Mouse (Mus musculus) liver, embryonic 15.5 days (tissue): ENCODE data around the gene Arfip1. TPM values are rescaled to one million over a fixed set of nuclear protein-coding genes. Genes with fewer than 3 reads are reported as not detected.

Source experiments
- ATAC-seq: fragments of 200-750 bp; cut with Nextera tagmentation; 2 replicates; pipeline ENCODE4 v1.8.0; 2017; ENCODE audit warnings: moderate number of reproducible peaks, mild to moderate bottlenecking, moderate library complexity; ENCODE audit not compliant: insufficient read depth
- H3K27ac ChIP-seq: fragments of 300-500 bp; sonication (generic); replicated peaks from 2 replicates; pipeline ENCODE4 v1.5.1; 2015; ENCODE audit warnings: mild to moderate bottlenecking, inconsistent platforms
- H3K27me3 ChIP-seq: fragments of 300-500 bp; sonication (generic); 2 replicates; pipeline ENCODE4 v1.6.1; 2015; ENCODE audit warnings: mild to moderate bottlenecking, inconsistent platforms
- H3K36me3 ChIP-seq: fragments of 300-500 bp; sonication (generic); replicated peaks from 2 replicates; pipeline ENCODE4 v1.6.1; 2015; ENCODE audit warnings: moderate library complexity, mild to moderate bottlenecking, inconsistent platforms
- H3K4me1 ChIP-seq: fragments of 300-500 bp; sonication (generic); replicated peaks from 2 replicates; pipeline ENCODE4 v1.6.1; 2015; ENCODE audit warnings: inconsistent platforms
- H3K4me2 ChIP-seq: fragments of 300-500 bp; sonication (generic); 2 replicates; pipeline ENCODE4 v1.6.1; 2015; ENCODE audit warnings: moderate library complexity, mild to moderate bottlenecking, inconsistent platforms
- H3K4me3 ChIP-seq: fragments of 300-500 bp; sonication (generic); replicated peaks from 2 replicates; pipeline ENCODE4 v1.5.1; 2015; ENCODE audit warnings: mild to moderate bottlenecking, inconsistent platforms
- H3K9ac ChIP-seq: fragments of 300-500 bp; sonication (generic); 2 replicates; pipeline ENCODE4 v1.6.1; 2015; ENCODE audit warnings: moderate library complexity, mild to moderate bottlenecking, inconsistent platforms
- H3K9me3 ChIP-seq: fragments of 300-500 bp; sonication (generic); replicated peaks from 2 replicates; pipeline ENCODE4 v1.6.1; 2016; ENCODE audit warnings: inconsistent platforms
- WGBS: fragments of 180-500 bp; shearing (Covaris S2); methylation state at CpG from one replicate; pipeline ENCODE4 v1.1.7; 2015; ENCODE audit warnings: mixed read lengths; ENCODE audit not compliant: insufficient replicate concordance; 5-methylcytosine and 5-hydroxymethylcytosine counted together
- polyA plus RNA-seq: library from polyadenylated mRNA; unstranded; fragments of >200 nt; fragmentation: Nextera tagmentation; extraction: Ambion mirVana; gene quantifications from 2 replicates; pipeline ENCODE4 v1.2.1, GENCODE M21; 2015

Arfip1 gene
- polyA plus RNA-seq, 1 experiment from 2014 or later = 10.5 TPM

DNA sequence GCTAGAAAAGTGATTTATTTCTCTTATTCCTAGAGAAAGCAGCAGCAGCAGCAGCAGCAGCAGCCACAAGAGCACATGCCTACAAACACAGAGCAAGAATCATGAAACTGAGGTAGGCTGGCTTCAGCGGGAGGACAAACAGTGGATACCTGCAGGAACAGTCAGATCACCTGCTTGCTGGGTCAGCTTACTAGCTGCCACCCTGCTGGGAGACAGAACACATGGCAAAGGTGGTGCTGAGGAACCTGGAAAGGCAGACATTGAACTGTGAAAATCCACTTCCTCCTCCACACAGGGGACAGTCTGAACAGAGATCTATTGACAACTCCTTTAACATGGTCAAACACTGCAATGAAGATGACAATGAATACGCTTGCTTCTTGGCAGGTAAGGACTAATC is 53.4 kb downstream of the Arfip1 start:
- Histone ChIP-seq H3K4me2 (no peak overlapping the region), H3K27ac (no peak overlapping the region), H3K9ac (no peak overlapping the region), H3K4me1 (no peaks in the 10 kb centered on the region), H3K9me3 (no peaks in the 10 kb centered on the region), H3K4me3 (no peak overlapping the region), H3K27me3 (no peaks in the 10 kb centered on the region), H3K36me3 (no peaks in the 10 kb centered on the region)
- whole genome bisulfite sequencing = 69% methylated on average over 2 of the region's 2 CpGs
- no peak for ATAC-seq

GRCm38 (mm10) chr3:84524952-84525351 is 57.5 kb downstream of the Arfip1 start:
- Histone ChIP-seq H3K27me3 (no peaks in the 10 kb centered on the region), H3K4me3 (no peak overlapping the region), H3K4me2 (no peak overlapping the region), H3K27ac (no peak overlapping the region), H3K4me1 (no peaks in the 10 kb centered on the region), H3K9me3 (no peaks in the 10 kb centered on the region), H3K9ac (no peak overlapping the region), H3K36me3 (no peaks in the 10 kb centered on the region)
- WGBS = 59% methylated on average over 1 of the region's 1 CpGs
- ATAC-seq = no peak

DNA sequence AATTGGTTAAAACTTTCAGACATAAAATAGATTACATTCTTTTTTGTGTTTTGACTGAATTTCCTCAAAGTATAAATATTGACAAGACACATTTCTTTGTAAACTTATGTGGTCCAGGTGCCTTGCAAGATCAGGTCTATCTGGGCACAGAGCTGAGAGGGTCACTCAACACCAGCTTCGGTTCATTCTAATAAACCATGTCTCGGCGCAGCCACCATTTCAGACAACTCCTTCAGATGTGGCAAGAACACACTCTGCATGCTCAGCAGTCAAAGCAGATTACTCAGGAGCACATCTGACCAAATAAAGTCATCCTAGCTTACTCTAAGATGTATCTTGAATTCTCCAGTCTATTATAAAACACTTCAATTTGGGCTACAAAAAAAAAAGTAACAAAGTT is 66.3 kb downstream of the Arfip1 start:
- no peak for ATAC-seq
- Histone ChIP-seq H3K4me1 (peaks cover 11% of the 10 kb centered on the region), H3K9ac (no peak overlapping the region), H3K9me3 (no peaks in the 10 kb centered on the region), H3K4me3 (no peak overlapping the region), H3K36me3 (peaks cover 5% of the 10 kb centered on the region; the same call in 1 of the 2 replicates), H3K27ac (no peak overlapping the region), H3K4me2 (no peak overlapping the region), H3K27me3 (no peaks in the 10 kb centered on the region)
- 91% methylated on average over 3 of the region's 3 CpGs for WGBS

DNA sequence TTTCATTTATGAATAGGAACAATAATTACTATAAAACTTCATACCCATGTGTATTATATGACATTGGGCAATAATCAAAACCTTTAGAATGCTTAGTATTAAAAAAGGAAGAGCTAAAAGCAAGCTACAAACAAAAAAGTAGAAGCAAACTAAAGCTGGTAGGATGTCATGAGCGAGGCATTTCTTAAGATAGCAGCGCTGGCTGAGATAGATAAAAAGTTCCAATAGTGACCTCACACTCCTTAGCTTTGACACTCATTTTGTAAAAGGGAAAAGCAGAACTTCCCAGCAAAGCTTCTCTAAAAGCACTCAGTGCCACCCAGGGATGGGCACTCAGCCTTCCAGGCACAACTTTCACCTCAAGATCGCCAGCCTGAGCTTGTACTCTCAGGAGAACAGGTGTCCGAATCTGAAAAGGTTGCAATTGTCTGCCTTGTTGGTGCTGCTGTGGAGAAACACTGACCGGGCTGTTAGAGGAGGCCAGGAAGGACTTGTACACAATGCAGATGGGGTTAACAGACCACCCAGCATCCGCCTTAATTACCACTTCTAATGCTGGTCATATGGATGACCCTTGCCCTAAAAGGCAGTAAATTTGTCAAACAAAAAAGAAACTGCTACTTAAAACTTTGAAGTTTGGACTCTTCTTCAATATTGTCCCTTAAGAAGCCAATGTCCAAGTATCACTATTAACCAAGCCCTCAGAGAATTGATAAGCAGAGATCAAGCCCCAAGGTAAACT is 69.5 kb downstream of the Arfip1 start:
- no peaks in the 10 kb centered on the region for H3K27me3 ChIP-seq
- H3K4me3 ChIP-seq = no peak overlapping the region
- no peak for ATAC-seq
- peaks cover 11% of the 10 kb centered on the region for H3K4me1 ChIP-seq
- 50% methylated on average over 6 of the region's 6 CpGs for WGBS
- no peak overlapping the region for H3K27ac ChIP-seq
- H3K9ac ChIP-seq = no peak overlapping the region
- H3K36me3 ChIP-seq = no peaks in the 10 kb centered on the region
- no peak overlapping the region for H3K4me2 ChIP-seq
- H3K9me3 ChIP-seq = no peaks in the 10 kb centered on the region

GRCm38 (mm10) chr3:84505193-84505592 is 77.2 kb downstream of the Arfip1 start:
- no peaks in the 10 kb centered on the region; the same call in 1 of the 2 replicates for H3K36me3 ChIP-seq
- H3K9ac ChIP-seq = no peak overlapping the region
- H3K4me2 ChIP-seq = no peak overlapping the region
- 38% methylated on average over 4 of the region's 4 CpGs for WGBS
- H3K4me3 ChIP-seq = no peak overlapping the region
- H3K27me3 ChIP-seq = no peaks in the 10 kb centered on the region
- no peak overlapping the region for H3K27ac ChIP-seq
- H3K4me1 ChIP-seq = peaks cover 6% of the 10 kb centered on the region
- no peaks in the 10 kb centered on the region for H3K9me3 ChIP-seq
- ATAC-seq = no peak

GRCm38 (mm10) chr3:84504291-84504690 is 78.1 kb downstream of the Arfip1 start:
- H3K36me3 ChIP-seq = no peaks in the 10 kb centered on the region; the same call in 1 of the 2 replicates
- no peak overlapping the region for H3K4me3 ChIP-seq
- no peaks in the 10 kb centered on the region for H3K27me3 ChIP-seq
- WGBS = 46% methylated on average over 8 of the region's 8 CpGs
- no peak overlapping the region for H3K4me2 ChIP-seq
- no peak overlapping the region for H3K9ac ChIP-seq
- H3K9me3 ChIP-seq = no peaks in the 10 kb centered on the region
- H3K4me1 ChIP-seq = peaks cover 6% of the 10 kb centered on the region
- no peak for ATAC-seq
- no peak overlapping the region for H3K27ac ChIP-seq

GRCm38 (mm10) chr3:84502101-84502500 is 80.3 kb downstream of the Arfip1 start:
- Histone ChIP-seq H3K9ac (no peak overlapping the region), H3K27me3 (no peaks in the 10 kb centered on the region), H3K9me3 (no peaks in the 10 kb centered on the region), H3K4me3 (no peak overlapping the region), H3K27ac (no peak overlapping the region), H3K4me1 (peaks cover 6% of the 10 kb centered on the region), H3K36me3 (peaks cover 3% of the 10 kb centered on the region; the same call in 1 of the 2 replicates), H3K4me2 (no peak overlapping the region)
- 76% methylated on average over 2 of the region's 2 CpGs for WGBS
- ATAC-seq = no peak

GRCm38 (mm10) chr3:84500491-84500890 is 81.9 kb downstream of the Arfip1 start:
- no peaks in the 10 kb centered on the region for H3K27me3 ChIP-seq
- H3K4me1 ChIP-seq = peaks cover 6% of the 10 kb centered on the region
- no peaks in the 10 kb centered on the region for H3K9me3 ChIP-seq
- no peak overlapping the region for H3K4me2 ChIP-seq
- no peak for ATAC-seq
- H3K4me3 ChIP-seq = no peak overlapping the region
- no peak overlapping the region for H3K27ac ChIP-seq
- H3K36me3 ChIP-seq = peaks cover 3% of the 10 kb centered on the region; the same call in 1 of the 2 replicates
- 86% methylated on average over 10 of the region's 10 CpGs for WGBS
- no peak overlapping the region for H3K9ac ChIP-seq

GRCm38 (mm10) chr3:84497718-84498117 is 84.7 kb downstream of the Arfip1 start:
- Histone ChIP-seq H3K4me3 (no peak overlapping the region), H3K4me2 (no peak overlapping the region), H3K36me3 (0 out of 2 replicates have a peak, but pooled peaks cover 3% of the 10 kb centered on the region), H3K4me1 (no peaks in the 10 kb centered on the region; the same call in 1 of the 2 replicates), H3K27me3 (no peaks in the 10 kb centered on the region), H3K9ac (no peak overlapping the region), H3K9me3 (no peaks in the 10 kb centered on the region), H3K27ac (no peak overlapping the region)
- no peak; the same call in 1 of the 2 replicates for ATAC-seq
- WGBS = 77% methylated on average over 11 of the region's 11 CpGs

GRCm38 (mm10) chr3:84492657-84493056 is 89.8 kb downstream of the Arfip1 start:
- H3K4me3 ChIP-seq = no peak overlapping the region
- H3K9me3 ChIP-seq = no peaks in the 10 kb centered on the region
- no peak for ATAC-seq
- WGBS = 77% methylated on average over 8 of the region's 8 CpGs
- no peaks in the 10 kb centered on the region; the same call in 1 of the 2 replicates for H3K4me1 ChIP-seq
- H3K4me2 ChIP-seq = no peak overlapping the region
- H3K36me3 ChIP-seq = 0 out of 2 replicates have a peak, but pooled peaks cover 3% of the 10 kb centered on the region
- H3K27ac ChIP-seq = no peak overlapping the region
- no peaks in the 10 kb centered on the region for H3K27me3 ChIP-seq
- no peak overlapping the region for H3K9ac ChIP-seq

GRCm38 (mm10) chr3:84492148-84492547 is 90.3 kb downstream of the Arfip1 start:
- H3K27me3 ChIP-seq = no peaks in the 10 kb centered on the region
- WGBS = 31% methylated on average over 4 of the region's 4 CpGs
- no peak overlapping the region for H3K4me2 ChIP-seq
- H3K36me3 ChIP-seq = no peaks in the 10 kb centered on the region
- no peak overlapping the region for H3K4me3 ChIP-seq
- H3K9me3 ChIP-seq = no peaks in the 10 kb centered on the region
- ATAC-seq = no peak
- H3K4me1 ChIP-seq = no peaks in the 10 kb centered on the region; the same call in 1 of the 2 replicates
- H3K9ac ChIP-seq = no peak overlapping the region
- H3K27ac ChIP-seq = no peak overlapping the region
